Mouse (Mus musculus) heart, adult 2 months (tissue): ENCODE results near the gene Glod4. TPM values are rescaled to one million over a fixed set of nuclear protein-coding genes. Genes with fewer than 3 reads are reported as not detected.

ENCODE experiments used
- DNase-seq, 2 experiments: peaks; one replicate each; pipeline ENCODE4 v3.0.0; 2021
- H3K27ac ChIP-seq: fragments of 200-600 bp; 2 replicates; pipeline ENCODE4 v1.8.1; 2022
- H3K27me3 ChIP-seq: fragments of 200-500 bp; 2 replicates; pipeline ENCODE4 v1.6.1; 2012; ENCODE audit warnings: mild to moderate bottlenecking, low read length, inconsistent platforms, mixed read lengths; ENCODE audit not compliant: control insufficient read depth, insufficient read depth
- H3K36me3 ChIP-seq: fragments of 200-500 bp; 2 replicates; pipeline ENCODE4 v1.6.1; 2012; ENCODE audit warnings: low read length, inconsistent platforms; ENCODE audit not compliant: control insufficient read depth, insufficient read depth
- H3K4me1 ChIP-seq: fragments of 200-500 bp; 2 replicates; pipeline ENCODE4 v1.6.1; 2011; ENCODE audit warnings: low read length; ENCODE audit not compliant: control insufficient read depth, insufficient read depth
- H3K4me3 ChIP-seq: fragments of 200-600 bp; 2 replicates; pipeline ENCODE4 v1.8.1; 2022
- H3K79me2 ChIP-seq: fragments of 200-500 bp; replicated peaks from 2 replicates; pipeline ENCODE4 v1.6.1; 2012; ENCODE audit warnings: mild to moderate bottlenecking, inconsistent platforms, low read length, moderate library complexity, mixed read lengths; ENCODE audit not compliant: control insufficient read depth, insufficient read depth
- H3K9ac ChIP-seq: fragments of 200-500 bp; 2 replicates; pipeline ENCODE4 v1.6.1; 2012; ENCODE audit warnings: low read depth, mild to moderate bottlenecking, control low read depth, inconsistent platforms, low read length, mixed read lengths
- CTCF ChIP-seq: fragments of 200-600 bp; IDR thresholded peaks from 2 replicates; pipeline ENCODE4 v1.8.1; 2022; ENCODE audit warnings: antibody characterized with exemption, mild to moderate bottlenecking, moderate library complexity
- EP300 ChIP-seq: fragments of 200-500 bp; IDR thresholded peaks from 2 replicates; pipeline ENCODE4 v1.6.1; 2011; ENCODE audit warnings: low read depth, low read length, control low read depth; ENCODE audit not compliant: insufficient read depth
- POLR2A ChIP-seq: fragments of 200-500 bp; IDR thresholded peaks from 2 replicates; pipeline ENCODE4 v1.6.1; 2011; ENCODE audit warnings: mild to moderate bottlenecking, low read depth, low read length, control low read depth; ENCODE audit not compliant: insufficient read depth
- WGBS: fragments of 180-500 bp; shearing (Covaris S2); methylation state at CpG from one replicate; pipeline ENCODE4 v1.1.7; 2018; 5-methylcytosine and 5-hydroxymethylcytosine counted together
- intact Hi-C: fragments of 180-260 bp; cut with DNase I; formaldehyde crosslinking; loops from one replicate; pipeline ENCODE4 v1.15.1; 2025
- polyA plus RNA-seq: library from polyadenylated mRNA; depleted of rRNA; stranded (reverse); fragments of >200 nt; gene quantifications from 2 replicates; pipeline ENCODE4 v1.2.3, GENCODE M21; 2012
- total RNA-seq, 2 experiments: library from RNA; stranded (reverse); gene quantifications; 2 replicates each; pipeline ENCODE4 v1.2.3; 2021

Gene Glod4
- total and polyA plus RNA-seq, 3 experiments, result 12.0 to 41.5 (median 34.2) TPM

DNA sequence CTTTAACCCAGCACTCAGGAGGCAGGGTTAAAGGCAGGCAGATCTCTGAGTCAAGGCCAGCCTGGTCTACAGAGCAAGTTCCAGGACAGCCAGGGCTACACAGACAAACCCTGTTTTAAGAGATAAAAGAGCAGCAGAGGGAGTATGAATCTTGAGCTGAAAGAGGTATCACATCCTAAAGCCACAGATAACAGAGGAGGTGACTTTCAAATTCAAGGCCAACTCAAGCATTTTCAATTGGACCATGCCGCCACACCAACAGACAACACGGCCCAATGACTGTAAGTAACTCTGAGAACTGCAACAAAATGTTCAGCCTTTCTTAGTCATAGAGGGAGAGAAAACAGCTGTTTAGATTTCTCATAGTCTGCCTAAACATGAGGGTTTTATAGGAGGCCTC is 89.3 kb downstream of the Glod4 start:
- Histone ChIP-seq H3K9ac (no peak overlapping the region), H3K4me3 (no peak overlapping the region), H3K27ac (no peak overlapping the region), H3K4me1 (no peaks in the 10 kb centered on the region), H3K36me3 (peaks cover 8% of the 10 kb centered on the region; the same call in 1 of the 2 replicates), H3K79me2 (no peaks in the 10 kb centered on the region), H3K27me3 (no peaks in the 10 kb centered on the region)
- TF ChIP-seq CTCF (no peak), POLR2A (no peak), EP300 (no peak)
- DNase-seq, result no peak
- intact Hi-C loops, result no loop called here
- WGBS, result 87% methylated on average over 2 of the region's 2 CpGs

DNA sequence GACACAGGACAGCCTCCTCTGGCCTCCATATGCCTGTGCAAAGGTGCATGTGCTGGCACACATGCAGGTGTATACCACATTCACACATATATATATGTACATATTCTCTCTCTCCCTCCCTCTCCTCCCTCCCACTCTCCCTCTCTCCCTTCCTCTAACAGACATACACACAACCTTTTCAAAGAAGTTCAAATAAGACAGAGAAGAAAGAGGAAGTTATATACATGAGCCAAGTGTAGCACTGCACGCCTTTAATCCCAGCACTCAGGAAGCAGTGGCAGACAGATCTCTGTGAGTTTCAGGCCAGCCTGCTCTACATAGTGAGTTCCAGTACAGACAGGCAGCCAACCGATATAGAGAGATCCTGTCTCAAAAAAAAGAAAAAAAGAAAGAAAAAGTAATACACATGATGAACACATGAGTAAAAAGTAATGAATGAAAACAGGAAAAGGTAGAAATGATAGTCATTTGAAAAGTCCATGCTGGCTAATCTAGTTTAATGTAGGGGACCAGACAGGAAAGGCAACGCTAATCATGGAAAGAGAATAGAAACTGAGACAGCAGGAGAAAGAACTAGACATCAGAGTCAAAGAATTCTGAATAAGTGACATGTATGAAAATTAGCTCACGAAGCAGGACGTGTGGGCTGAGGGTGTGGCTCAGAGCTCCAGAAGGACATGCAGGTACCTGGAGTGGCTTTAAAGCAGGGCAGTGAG is 90.1 kb downstream of the Glod4 start:
- intact Hi-C loops, result no loop called here
- Histone ChIP-seq H3K4me3 (no peak overlapping the region), H3K27ac (no peak overlapping the region), H3K9ac (no peak overlapping the region), H3K4me1 (no peaks in the 10 kb centered on the region), H3K36me3 (peaks cover 8% of the 10 kb centered on the region; the same call in 1 of the 2 replicates), H3K79me2 (no peaks in the 10 kb centered on the region), H3K27me3 (no peaks in the 10 kb centered on the region)
- WGBS, result 68% methylated on average over 5 of the region's 5 CpGs
- TF ChIP-seq EP300, result no peak
- TF ChIP-seq POLR2A, result no peak
- TF ChIP-seq CTCF, result no peak
- no peak for DNase-seq

DNA sequence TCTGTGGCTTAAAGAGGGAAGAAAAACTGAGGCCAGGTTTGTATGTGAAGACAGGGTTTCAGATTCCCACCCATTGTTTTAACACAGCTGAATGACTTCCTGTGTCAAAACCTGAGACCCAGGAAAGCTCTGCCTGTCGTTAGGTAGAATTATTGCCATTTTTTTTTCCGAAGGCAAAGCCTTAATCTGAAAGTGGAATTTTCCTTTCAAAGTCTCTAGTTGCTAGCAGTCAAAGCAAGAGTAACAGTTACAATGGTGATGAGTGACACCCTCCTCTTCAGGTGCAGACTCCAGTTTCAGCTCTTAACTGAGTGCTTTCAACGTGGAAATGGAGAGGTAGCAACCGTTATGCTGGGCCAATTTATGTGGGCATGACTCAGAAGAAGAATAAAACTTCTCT is 92.5 kb downstream of the Glod4 start:
- H3K9ac ChIP-seq, result no peak overlapping the region
- H3K36me3 ChIP-seq, result peaks cover 8% of the 10 kb centered on the region; the same call in 1 of the 2 replicates
- no peaks in the 10 kb centered on the region for H3K79me2 ChIP-seq
- no peak overlapping the region for H3K4me3 ChIP-seq
- H3K27me3 ChIP-seq, result no peaks in the 10 kb centered on the region
- peak overlapping the region; percentile 7 for H3K27ac ChIP-seq
- TF ChIP-seq POLR2A (no peak), CTCF (no peak), EP300 (no peak)
- H3K4me1 ChIP-seq, result peaks cover 5% of the 10 kb centered on the region
- intact Hi-C loops, result no loop called here
- 37% methylated on average over 4 of the region's 4 CpGs for WGBS
- DNase-seq, result no peak

DNA sequence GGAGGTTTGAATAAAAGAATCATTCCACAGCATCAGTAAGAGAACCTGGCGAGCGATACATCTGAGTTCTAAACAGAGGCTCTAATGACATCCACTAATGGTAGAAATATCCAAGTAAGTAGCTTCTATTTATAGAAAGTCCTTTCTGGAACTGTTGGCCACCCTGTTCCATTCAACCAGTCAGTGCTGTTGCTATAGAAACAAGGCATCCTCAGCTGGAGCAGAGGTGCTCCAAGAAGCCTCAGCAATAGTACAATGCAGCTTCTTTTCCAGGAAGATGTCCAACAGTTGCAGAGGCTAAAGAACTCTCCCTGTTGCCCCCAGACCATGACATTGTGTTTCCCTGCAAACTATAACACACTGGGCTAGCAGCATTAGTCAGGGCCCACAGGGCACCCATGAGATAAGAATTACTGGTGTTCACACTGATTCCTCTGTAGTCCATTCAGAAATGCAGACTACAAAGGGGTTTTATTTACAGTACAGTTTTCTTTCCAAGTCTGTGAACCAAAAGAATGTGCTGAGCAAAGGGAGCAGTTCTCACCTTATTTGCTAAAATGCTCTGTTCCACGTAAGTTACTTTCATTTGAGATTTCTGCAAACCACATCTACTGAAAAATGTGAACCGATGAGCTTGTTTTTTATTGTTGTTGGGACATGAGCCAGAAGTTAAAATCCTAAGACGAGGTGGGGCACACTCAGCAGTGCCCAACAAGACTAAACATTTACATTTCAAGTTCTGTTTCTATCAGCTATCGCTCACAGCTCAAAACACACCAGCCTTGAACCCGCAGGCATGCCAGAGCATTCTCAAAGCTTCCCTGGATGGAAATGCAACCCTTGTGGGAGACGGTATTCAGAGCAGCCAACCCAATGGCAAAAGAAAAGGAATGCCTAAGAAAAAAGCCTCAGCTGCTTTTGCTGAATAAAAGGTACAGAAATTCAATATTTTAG is 95.2 kb downstream of the Glod4 start:
- peaks cover 6% of the 10 kb centered on the region for H3K4me1 ChIP-seq
- no peak overlapping the region for H3K9ac ChIP-seq
- intact Hi-C loops, result no loop called here
- 67% methylated on average over 8 of the region's 8 CpGs for WGBS
- no peak for DNase-seq
- no peak overlapping the region for H3K4me3 ChIP-seq
- H3K79me2 ChIP-seq, result no peaks in the 10 kb centered on the region
- H3K27ac ChIP-seq, result no peak overlapping the region
- TF ChIP-seq POLR2A (no peak), CTCF (no peak), EP300 (no peak)
- H3K27me3 ChIP-seq, result no peaks in the 10 kb centered on the region
- H3K36me3 ChIP-seq, result peaks cover 10% of the 10 kb centered on the region; the same call in 1 of the 2 replicates

DNA sequence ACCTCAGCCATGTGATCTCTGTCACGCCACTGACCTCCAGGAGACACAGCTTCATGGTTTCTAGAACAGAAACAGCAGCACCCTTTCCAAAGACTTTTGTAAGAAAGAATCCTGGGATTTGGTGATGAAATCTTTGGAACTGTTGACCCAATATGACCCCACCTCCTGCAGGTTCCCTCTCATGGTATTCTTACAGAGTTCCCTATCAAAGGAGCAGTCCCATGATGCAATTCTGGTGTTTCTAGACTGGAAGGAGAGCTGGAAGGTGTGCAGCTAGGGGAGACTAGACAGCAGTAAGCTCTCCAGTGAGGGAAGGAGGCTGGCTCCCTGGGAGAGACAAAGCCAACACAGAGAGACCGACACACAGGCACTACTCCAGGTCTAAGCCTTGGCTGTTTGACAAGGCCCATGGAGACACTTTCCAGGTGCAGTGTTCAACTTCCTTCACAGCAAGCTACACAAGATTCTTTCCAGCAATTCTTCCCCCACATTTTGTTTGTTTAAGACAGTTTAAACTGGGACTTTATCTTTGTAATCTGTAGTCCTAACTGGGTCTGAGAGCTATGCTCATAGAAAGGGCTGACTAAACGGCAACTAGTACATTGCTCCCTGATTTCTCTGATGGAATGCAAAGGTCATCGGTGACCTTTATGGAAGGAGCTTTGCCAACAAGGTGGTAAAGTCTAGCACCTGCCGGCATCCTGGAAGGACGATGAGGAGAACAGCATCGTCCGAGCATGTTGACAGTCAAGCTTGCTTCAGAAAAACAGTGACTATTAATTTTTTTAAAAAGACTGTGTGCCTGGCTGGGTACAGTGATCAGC is 97.1 kb downstream of the Glod4 start:
- Histone ChIP-seq H3K27ac (no peak overlapping the region; the same call in 1 of the 2 replicates), H3K9ac (no peak overlapping the region), H3K79me2 (no peaks in the 10 kb centered on the region), H3K27me3 (no peaks in the 10 kb centered on the region), H3K4me1 (peaks cover 6% of the 10 kb centered on the region), H3K4me3 (no peak overlapping the region), H3K36me3 (peaks cover 10% of the 10 kb centered on the region; the same call in 1 of the 2 replicates)
- intact Hi-C loops, result no loop called here
- DNase-seq, result no peak
- TF ChIP-seq EP300 (no peak), POLR2A (no peak), CTCF (no peak)
- WGBS, result 73% methylated on average over 8 of the region's 8 CpGs
